Mouse (Mus musculus) spleen, embryonic (tissue): ENCODE measurements around the gene Slc7a11.

Source experiments
- CTCF ChIA-PET: fragments of 350-600 bp; sonication (Branson Sonifier 250); formaldehyde crosslinking; loops from one replicate; lab custom pipeline; 2022; lab: Charles Lee

Slc7a11 gene

GRCm38 (mm10) chr3:50186369-50186768, 257.0 kb downstream of the Slc7a11 start:
- CTCF ChIA-PET = no interaction called here

- CTCF ChIA-PET = no interaction called here
These were observed 257.5 kb downstream of the Slc7a11 start for GRCm38 (mm10) chr3:50185879-50186278.

DNA sequence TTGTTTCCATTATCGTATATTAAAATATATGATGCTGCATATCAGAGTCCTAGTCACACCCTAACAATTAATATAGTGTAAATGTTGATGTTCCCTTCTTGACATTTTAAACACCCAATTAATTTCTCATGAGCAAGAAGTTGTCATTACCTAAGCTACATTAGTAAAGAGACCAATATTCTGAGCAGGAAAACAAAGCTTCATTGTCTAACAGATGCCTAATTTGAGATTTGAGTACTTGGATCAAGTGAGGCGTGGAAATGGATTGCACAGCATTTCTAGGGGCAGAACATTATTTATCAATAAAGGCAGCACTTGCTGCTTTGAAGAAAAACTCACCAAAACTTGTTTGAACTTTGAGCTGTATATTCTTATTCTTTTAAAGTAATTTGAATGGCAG, 282.7 kb downstream of the Slc7a11 start:
- CTCF ChIA-PET = no interaction called here

- CTCF ChIA-PET = no interaction called here
These were observed 299.3 kb downstream of the Slc7a11 start for GRCm38 (mm10) chr3:50144144-50144543.

DNA sequence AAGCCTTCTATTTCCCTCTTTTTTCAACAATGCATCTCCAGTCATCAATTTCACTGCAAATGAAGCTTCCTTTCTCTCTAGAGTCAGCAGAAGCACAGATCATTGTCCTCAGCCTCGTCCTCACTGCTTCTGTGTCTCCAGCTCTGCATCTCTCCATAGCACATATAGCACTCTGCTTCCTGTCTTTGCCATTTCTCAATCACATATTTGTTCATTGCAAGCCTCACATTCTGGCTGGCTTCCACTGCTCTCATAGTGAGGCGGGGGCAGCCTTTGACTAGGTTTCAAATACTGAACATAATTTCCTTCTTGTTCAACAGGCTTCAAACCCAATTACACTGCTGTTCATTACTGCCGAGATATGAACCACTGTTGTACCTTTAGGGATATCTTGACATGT, 305.1 kb downstream of the Slc7a11 start:
- CTCF ChIA-PET = no interaction called here

DNA sequence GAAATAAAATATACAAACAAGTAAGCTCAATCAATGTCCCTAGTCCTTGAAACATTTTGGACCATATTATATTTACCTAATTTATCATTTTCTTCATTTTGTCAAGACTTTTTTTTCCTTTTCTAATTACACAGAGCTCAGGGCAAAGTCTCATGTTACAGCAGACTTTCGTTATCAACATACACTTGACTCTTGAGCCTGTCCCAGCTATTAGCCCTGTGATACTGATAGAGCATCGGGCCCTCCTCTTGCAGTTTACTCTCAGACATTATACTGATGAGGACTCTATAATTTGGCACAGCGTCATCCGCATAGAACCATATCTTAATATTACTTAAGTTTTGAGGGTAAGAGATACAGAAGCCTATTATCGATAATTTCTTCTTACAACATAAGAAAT, 311.2 kb downstream of the Slc7a11 start:
- CTCF ChIA-PET = no interaction called here

DNA sequence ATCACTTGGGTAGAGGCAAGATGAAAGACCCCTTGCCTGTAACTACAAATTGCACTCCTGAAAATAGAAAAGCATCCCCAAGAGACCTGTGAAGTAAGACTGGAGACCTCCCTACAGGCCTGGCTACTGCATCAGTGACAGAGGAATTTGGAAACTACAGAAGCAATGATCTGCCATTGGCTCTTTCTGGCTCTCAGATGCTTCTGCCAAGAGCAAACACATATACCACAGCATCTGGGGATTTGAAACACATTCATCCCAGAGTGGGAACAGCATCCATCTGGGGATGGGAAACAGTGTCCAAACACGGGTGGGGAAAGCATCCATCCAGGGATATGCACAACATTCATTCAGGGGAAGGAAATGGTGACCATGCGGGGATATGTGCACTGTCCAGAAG, 313.1 kb downstream of the Slc7a11 start:
- CTCF ChIA-PET = no interaction called here

- CTCF ChIA-PET = no interaction called here
These were observed 322.4 kb downstream of the Slc7a11 start for GRCm38 (mm10) chr3:50121001-50121400.

- CTCF ChIA-PET = no interaction called here
These were observed 327.1 kb downstream of the Slc7a11 start for GRCm38 (mm10) chr3:50116266-50116665.

GRCm38 (mm10) chr3:50105509-50105908, 337.9 kb downstream of the Slc7a11 start:
- CTCF ChIA-PET = no interaction called here

DNA sequence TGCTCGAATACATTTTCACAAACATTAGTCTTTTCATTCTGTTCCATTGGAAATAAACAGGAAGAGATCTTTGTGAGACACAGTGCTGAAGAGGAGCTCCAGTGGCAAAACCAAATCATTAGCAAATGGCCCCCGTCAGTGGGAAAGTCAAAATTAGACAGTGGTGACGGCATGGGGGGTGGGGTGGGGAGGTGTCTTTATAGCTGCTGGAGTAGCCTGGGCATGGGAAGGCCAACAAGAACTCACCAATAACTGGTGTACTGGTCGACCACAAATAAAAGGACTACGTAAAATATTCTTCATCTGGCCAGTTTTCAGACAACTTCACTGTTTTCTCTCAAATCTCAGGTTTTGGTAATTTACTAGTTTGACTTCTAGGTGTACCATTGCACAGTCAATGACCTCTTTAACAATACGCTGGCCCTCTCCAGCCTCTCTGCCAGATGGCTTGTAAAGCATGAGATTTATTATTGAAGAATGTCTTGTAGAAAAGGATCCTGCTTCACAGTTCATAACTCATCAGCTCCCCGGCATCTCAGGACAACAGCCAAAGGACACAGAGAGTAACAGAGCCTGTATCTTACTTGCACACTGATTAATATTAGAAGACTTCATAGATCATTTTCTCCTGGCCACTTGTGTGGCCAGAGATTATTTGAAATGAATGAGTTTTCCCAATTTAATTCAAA, 348.9 kb downstream of the Slc7a11 start:
- CTCF ChIA-PET = no interaction called here

GRCm38 (mm10) chr3:50076979-50077378, 366.4 kb downstream of the Slc7a11 start:
- CTCF ChIA-PET = no interaction called here

GRCm38 (mm10) chr3:50063396-50063795, 380.0 kb downstream of the Slc7a11 start:
- CTCF ChIA-PET = no interaction called here

DNA sequence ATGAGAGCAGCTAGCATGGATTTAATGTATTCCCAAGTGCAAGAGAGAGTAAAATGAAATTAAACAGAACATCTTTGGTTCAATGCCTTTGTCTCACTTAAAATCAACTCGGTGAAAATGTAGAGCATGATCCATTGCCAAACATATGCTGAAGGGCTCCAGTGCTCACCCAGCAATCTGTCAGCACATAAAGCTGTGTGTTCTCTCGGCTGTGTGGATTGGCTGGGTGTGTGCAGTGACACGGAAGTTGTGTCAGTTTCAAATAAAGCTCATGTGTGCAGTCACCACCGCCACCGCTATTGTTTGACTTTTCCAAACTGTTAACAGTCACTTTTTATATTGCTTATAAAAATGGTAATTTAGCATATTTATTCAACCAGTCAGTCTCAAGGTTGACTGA, 398.7 kb downstream of the Slc7a11 start:
- CTCF ChIA-PET = no interaction called here

DNA sequence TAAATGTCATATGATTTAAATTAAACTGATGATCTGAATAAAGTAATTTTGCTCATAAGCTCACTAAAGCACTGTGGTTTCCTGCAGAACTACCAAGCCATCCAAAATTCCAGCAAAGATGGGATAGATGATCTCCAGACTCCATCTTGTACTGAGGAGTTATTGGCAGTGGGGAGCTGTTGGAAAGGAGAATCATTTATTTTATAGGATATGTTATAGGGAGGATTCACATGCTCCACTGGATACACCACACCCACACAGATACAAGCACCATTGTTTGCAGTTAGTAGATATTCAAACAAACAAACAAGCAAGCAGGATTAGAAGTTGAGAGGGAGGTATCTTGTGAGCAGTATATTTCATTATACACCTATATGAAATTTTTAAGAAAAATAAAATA, 399.3 kb downstream of the Slc7a11 start:
- CTCF ChIA-PET = no interaction called here

DNA sequence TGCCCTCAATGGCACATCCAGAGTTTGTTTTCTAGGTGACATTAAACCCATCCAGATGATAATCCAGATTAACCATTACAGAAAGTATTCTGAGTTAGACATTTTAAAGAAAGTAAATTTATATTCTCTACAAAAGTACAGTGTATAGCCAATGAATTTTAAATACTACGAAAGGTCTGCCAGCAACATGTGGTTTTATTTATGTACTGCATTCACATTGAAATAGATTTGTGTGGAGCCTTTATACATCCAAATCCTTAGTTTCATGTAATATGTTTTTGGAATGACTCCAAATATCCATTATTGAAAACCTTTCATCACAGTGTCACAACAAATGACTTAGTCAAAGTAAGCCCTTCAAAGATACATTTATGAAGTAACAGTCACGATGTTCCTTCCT, 402.3 kb downstream of the Slc7a11 start:
- CTCF ChIA-PET = no interaction called here

GRCm38 (mm10) chr3:50035875-50036528, 407.4 kb downstream of the Slc7a11 start:
- CTCF ChIA-PET = no interaction called here

- CTCF ChIA-PET = no interaction called here
These were observed 410.1 kb downstream of the Slc7a11 start for GRCm38 (mm10) chr3:50033325-50033724.

DNA sequence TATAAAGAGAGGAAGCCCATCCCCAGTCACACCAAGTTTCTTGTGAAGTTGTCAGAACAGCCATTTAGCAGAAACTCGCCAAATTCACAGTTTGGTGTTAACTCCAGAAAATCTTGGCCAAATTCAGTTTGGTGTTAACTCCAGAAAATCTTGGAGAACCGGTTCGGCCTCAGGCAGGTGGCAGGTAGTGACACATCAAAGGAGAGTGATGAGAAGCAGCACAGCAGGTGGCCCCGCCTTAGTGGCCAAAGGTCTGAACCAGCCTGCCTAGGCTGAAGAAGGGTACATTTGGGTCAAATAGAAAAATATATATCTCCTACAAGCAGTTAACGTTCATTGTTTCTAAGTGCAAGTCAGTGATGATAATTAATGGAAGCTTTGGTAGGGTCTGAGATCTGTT, 417.4 kb downstream of the Slc7a11 start:
- CTCF ChIA-PET = no interaction called here

DNA sequence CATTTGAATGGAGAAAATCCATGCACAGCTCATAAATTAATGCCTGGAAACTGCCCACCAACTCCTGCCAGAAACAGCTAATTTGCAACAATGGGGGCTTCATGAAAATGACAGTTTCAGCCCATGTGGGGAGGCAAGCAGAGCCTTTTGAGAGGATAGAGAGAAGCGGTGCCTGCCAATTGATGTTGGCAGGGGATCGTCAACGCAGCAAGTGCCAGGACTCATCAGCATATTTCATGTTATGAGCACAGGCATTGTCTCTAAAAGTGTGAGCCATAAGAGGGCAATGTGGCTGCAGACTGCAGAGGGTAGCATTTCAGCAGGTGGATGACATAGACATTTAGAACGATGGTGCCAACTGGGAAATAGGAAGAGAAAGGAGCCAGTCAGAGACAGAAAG, 429.0 kb downstream of the Slc7a11 start:
- CTCF ChIA-PET = no interaction called here

DNA sequence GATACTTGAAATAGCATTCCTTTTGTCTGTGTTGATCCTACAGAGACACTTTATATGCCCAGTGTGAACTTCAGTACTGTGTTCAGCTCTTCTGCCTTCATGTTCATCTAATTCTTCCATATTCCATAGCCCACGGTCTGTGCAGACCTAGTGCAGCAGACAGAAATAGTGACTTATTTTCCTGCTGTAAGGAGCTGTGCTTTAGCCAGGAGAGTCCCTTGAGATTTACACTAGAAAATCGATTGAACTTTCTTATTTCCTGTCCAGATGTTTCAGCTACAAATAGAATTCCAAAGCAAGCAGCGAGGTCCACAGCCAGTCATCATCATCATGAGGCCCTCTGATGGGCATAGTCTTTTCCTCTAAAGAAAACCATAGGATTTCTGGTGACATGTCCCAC, 431.4 kb downstream of the Slc7a11 start:
- CTCF ChIA-PET = no interaction called here

GRCm38 (mm10) chr3:50003970-50004683, 439.3 kb downstream of the Slc7a11 start:
- CTCF ChIA-PET = no interaction called here

DNA sequence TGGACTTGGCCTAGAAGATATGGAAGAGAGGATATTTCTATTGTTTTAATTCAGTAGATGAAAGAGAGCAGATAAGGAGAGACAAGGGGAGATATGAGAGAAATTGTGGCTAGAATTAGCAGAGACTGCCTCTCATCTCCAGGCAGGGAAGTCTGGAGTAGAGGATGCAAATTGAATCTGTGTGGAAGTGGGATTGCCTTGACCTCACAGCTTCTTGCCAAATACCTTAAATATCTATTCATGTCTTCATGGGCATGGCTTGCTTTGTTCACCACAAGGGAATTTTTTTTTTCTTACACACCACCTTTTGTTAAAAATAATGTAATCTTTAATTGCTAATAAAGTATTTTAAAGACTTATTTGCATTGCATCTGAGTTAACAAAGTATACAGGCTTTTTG, 441.3 kb downstream of the Slc7a11 start:
- CTCF ChIA-PET = no interaction called here
